Mouse (Mus musculus) MEL (cell line): Measurements from ENCODE around the gene Ephb6. TPM values are rescaled to one million over a fixed set of nuclear protein-coding genes. Genes with fewer than 3 reads are reported as not detected.

Experiments used
- DNase-seq: peaks from one replicate; pipeline ENCODE4 v3.0.0; 2011; ENCODE audit warnings: low read depth, low spot score
- H3K27ac ChIP-seq: 2 replicates; pipeline ENCODE4 v1.5.1; 2012; ENCODE audit warnings: low read depth, mild to moderate bottlenecking, control low read depth, low read length, moderate library complexity; ENCODE audit not compliant: control insufficient read depth
- H3K27me3 ChIP-seq, 2 experiments: fragments of 150-350 bp in 1 of 2; sonication (generic) in 1 of 2; 2 replicates each; pipeline ENCODE4 v1.6.1; 2012; ENCODE audit warnings: low read length in 2 of 2, mild to moderate bottlenecking in 2 of 2, improper control_type of control experiment in 1 of 2, moderate library complexity in 1 of 2; ENCODE audit not compliant: insufficient read depth in 2 of 2, control insufficient read depth in 1 of 2
- H3K36me3 ChIP-seq, 2 experiments: 2 replicates each; pipeline ENCODE4 v1.6.1; 2012 to 2014; ENCODE audit warnings: low read length in 2 of 2, improper control_type of control experiment in 1 of 2, inconsistent platforms in 1 of 2, mild to moderate bottlenecking in 1 of 2; ENCODE audit not compliant: insufficient read depth in 2 of 2, control insufficient read depth in 1 of 2
- H3K4me1 ChIP-seq, 2 experiments: fragments of 150-350 bp in 1 of 2; sonication (generic) in 1 of 2; 2 replicates each; pipeline ENCODE4 v1.6.1; 2012; ENCODE audit warnings: low read length in 2 of 2, improper control_type of control experiment in 1 of 2, mild to moderate bottlenecking in 1 of 2; ENCODE audit not compliant: insufficient read depth in 2 of 2, control insufficient read depth in 1 of 2
- H3K4me3 ChIP-seq, 2 experiments: fragments of 150-350 bp in 1 of 2; sonication (generic) in 1 of 2; 2 replicates each; pipeline ENCODE4 v1.5.1; 2012; ENCODE audit warnings: low read depth in 2 of 2, low read length in 2 of 2, mild to moderate bottlenecking in 2 of 2, moderate library complexity in 2 of 2, control low read depth in 1 of 2, improper control_type of control experiment in 1 of 2; ENCODE audit not compliant: control insufficient read depth in 1 of 2, insufficient read depth in 1 of 2
- H3K79me2 ChIP-seq: 2 replicates; pipeline ENCODE4 v1.6.1; 2012; ENCODE audit warnings: mild to moderate bottlenecking, low read length, moderate library complexity; ENCODE audit not compliant: control insufficient read depth, poor library complexity, insufficient read depth
- H3K9ac ChIP-seq: 2 replicates; pipeline ENCODE4 v1.6.1; 2012; ENCODE audit warnings: low read depth, mild to moderate bottlenecking, control low read depth, low read length, moderate library complexity; ENCODE audit not compliant: control insufficient read depth, poor library complexity, severe bottlenecking
- H3K9me3 ChIP-seq: fragments of 150-350 bp; sonication (generic); replicated peaks from 2 replicates; pipeline ENCODE4 v1.6.1; 2012; ENCODE audit warnings: mild to moderate bottlenecking, low read length, improper control_type of control experiment, moderate library complexity; ENCODE audit not compliant: insufficient read depth
- CHD1 ChIP-seq: IDR thresholded peaks from 2 replicates; pipeline ENCODE4 v1.6.1; 2012; ENCODE audit warnings: low read depth, mild to moderate bottlenecking, inconsistent platforms, low read length, improper control_type of control experiment
- CTCF ChIP-seq, 3 experiments: IDR thresholded peaks in 2 of 3; conservative IDR thresholded peaks in 1 of 3; 2 replicates each; pipeline ENCODE4 v1.5.1; 2011 to 2012; ENCODE audit warnings: low read length in 3 of 3, low read depth in 2 of 3, mild to moderate bottlenecking in 2 of 3, improper control_type of control experiment in 1 of 3, inconsistent platforms in 1 of 3, mixed read lengths in 1 of 3, moderate library complexity in 1 of 3; ENCODE audit not compliant: control insufficient read depth in 1 of 3, insufficient read depth in 1 of 3, poor library complexity in 1 of 3, severe bottlenecking in 1 of 3
- E2F4 ChIP-seq: IDR thresholded peaks from 2 replicates; pipeline ENCODE4 v1.6.1; 2011; ENCODE audit warnings: low read depth, low read length, improper control_type of control experiment, borderline replicate concordance
- EP300 ChIP-seq, 2 experiments: IDR thresholded peaks; 2 replicates each; pipeline ENCODE4 v1.6.1; 2011; ENCODE audit warnings: improper control_type of control experiment in 2 of 2, low read length in 2 of 2, low read depth in 1 of 2, mild to moderate bottlenecking in 1 of 2
- GABPA ChIP-seq: IDR thresholded peaks from 2 replicates; pipeline ENCODE4 v1.6.1; 2012; ENCODE audit warnings: low read depth, mild to moderate bottlenecking, inconsistent platforms, low read length, improper control_type of control experiment, moderate library complexity
- GATA1 ChIP-seq: IDR thresholded peaks from 2 replicates; pipeline ENCODE4 v1.6.1; 2011; ENCODE audit warnings: low read depth, low read length, improper control_type of control experiment
- KAT2A ChIP-seq: conservative IDR thresholded peaks from 2 replicates; pipeline ENCODE4 v1.6.1; 2012; ENCODE audit warnings: low read depth, low read length, improper control_type of control experiment, inconsistent platforms
- MAZ ChIP-seq: IDR thresholded peaks from 2 replicates; pipeline ENCODE4 v1.6.1; 2012; ENCODE audit warnings: low read depth, mild to moderate bottlenecking, inconsistent platforms, low read length, improper control_type of control experiment
- MEF2A ChIP-seq: IDR thresholded peaks from 2 replicates; pipeline ENCODE4 v1.6.1; 2014; ENCODE audit warnings: low read depth, mild to moderate bottlenecking, inconsistent platforms, low read length, improper control_type of control experiment; ENCODE audit not compliant: poor library complexity, insufficient replicate concordance, severe bottlenecking; ENCODE audit errors: extremely low read depth
- MYC ChIP-seq: IDR thresholded peaks from 2 replicates; pipeline ENCODE4 v1.6.1; 2011; ENCODE audit warnings: low read depth, mild to moderate bottlenecking, low read length, improper control_type of control experiment, moderate library complexity
- NELFE ChIP-seq: IDR thresholded peaks from 2 replicates; pipeline ENCODE4 v1.6.1; 2011; ENCODE audit warnings: low read depth, low read length, improper control_type of control experiment
- NRF1 ChIP-seq: IDR thresholded peaks from 2 replicates; pipeline ENCODE4 v1.6.1; 2014; ENCODE audit warnings: low read depth, mild to moderate bottlenecking, inconsistent platforms, low read length, improper control_type of control experiment, moderate library complexity; ENCODE audit not compliant: poor library complexity, insufficient read depth, severe bottlenecking
- POLR2A ChIP-seq, 2 experiments: IDR thresholded peaks; 2 replicates each; pipeline ENCODE4 v1.6.1; 2011 to 2012; ENCODE audit warnings: low read length in 2 of 2, mild to moderate bottlenecking in 2 of 2, control low read depth in 1 of 2, improper control_type of control experiment in 1 of 2, low read depth in 1 of 2, moderate library complexity in 1 of 2; ENCODE audit not compliant: control insufficient read depth in 1 of 2, insufficient read depth in 1 of 2, poor library complexity in 1 of 2
- POLR2AphosphoS5 ChIP-seq: IDR thresholded peaks from 2 replicates; pipeline ENCODE4 v1.6.1; 2012; ENCODE audit warnings: low read depth, borderline replicate concordance, mild to moderate bottlenecking, inconsistent platforms, low read length, moderate library complexity, mixed read lengths
- RAD21 ChIP-seq: IDR thresholded peaks from 2 replicates; pipeline ENCODE4 v1.6.1; 2011; ENCODE audit warnings: mild to moderate bottlenecking, low read depth, low read length, improper control_type of control experiment
- RCOR1 ChIP-seq: IDR thresholded peaks from 2 replicates; pipeline ENCODE4 v1.6.1; 2012; ENCODE audit warnings: low read depth, mild to moderate bottlenecking, inconsistent platforms, low read length, improper control_type of control experiment
- ZKSCAN1 ChIP-seq: IDR thresholded peaks from 2 replicates; pipeline ENCODE4 v1.6.1; 2012; ENCODE audit warnings: low read depth, mild to moderate bottlenecking, inconsistent platforms, low read length, improper control_type of control experiment, moderate library complexity
- ZMIZ1 ChIP-seq: IDR thresholded peaks from 2 replicates; pipeline ENCODE4 v1.6.1; 2012; ENCODE audit warnings: low read depth, mild to moderate bottlenecking, inconsistent platforms, low read length, improper control_type of control experiment, moderate library complexity
- ZNF384 ChIP-seq: IDR thresholded peaks from 2 replicates; pipeline ENCODE4 v1.6.1; 2012; ENCODE audit warnings: low read depth, mild to moderate bottlenecking, inconsistent platforms, low read length, improper control_type of control experiment
- polyA plus RNA-seq, 2 experiments: library from polyadenylated mRNA; stranded (reverse) in 1 of 2; unstranded in 1 of 2; fragments of >175 nt in 1 of 2; fragments of >200 nt in 1 of 2; gene quantifications; 2 replicates each; pipeline versions ENCODE4 v1.2.1 to v1.2.4; 2012; ENCODE audit warnings: low replicate concordance in 2 of 2, low read depth in 1 of 2; ENCODE audit not compliant: insufficient read length in 2 of 2, insufficient read depth in 1 of 2, missing spikeins in 1 of 2
- total RNA-seq: library from RNA; depleted of rRNA; stranded (reverse); fragments of 300-350 nt; gene quantifications from 2 replicates; pipeline ENCODE4 v1.2.3, GENCODE M21; 2012

The Ephb6 gene
- total and polyA plus RNA-seq, 3 experiments: 1.0 to 5.2 TPM; not detected in 1

DNA sequence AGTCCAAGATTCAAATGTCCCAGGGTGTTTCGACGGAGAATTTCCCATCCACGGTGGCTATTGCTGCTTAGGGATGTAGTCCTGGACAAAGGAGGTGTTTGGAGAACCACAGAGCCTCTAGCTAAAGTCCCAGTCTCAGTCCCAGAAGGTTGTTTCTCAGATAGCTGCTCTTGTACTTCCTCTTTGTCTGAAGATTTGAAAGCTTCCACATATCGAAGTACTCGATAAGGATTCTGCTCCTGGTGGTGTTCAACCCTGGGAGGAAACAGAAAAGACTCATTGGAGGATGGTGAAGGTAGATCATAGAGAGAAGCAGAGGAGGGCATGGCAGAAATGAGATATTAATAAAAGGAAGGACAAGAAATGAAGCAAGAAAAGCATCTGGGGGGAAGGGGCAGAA lies 47.9 kb downstream of the Ephb6 start:
- TF ChIP-seq ZNF384 (no peak), GATA1 (peak; percentile 68), RCOR1 (peak; percentile 49; the same call in 1 of the 2 replicates), ZKSCAN1 (no peak), GABPA (no peak), MEF2A (no peak), ZMIZ1 (no peak), CTCF (IDR thresholded peaks at IDR 0.05 in 2 of 3, conservative IDR thresholded peaks at IDR 0.05 in 1 of 3; ENCODE audit: control insufficient read depth in 1 of 3, insufficient read depth in 1 of 3, low read depth in 2 of 3, low read length in 3 of 3, poor library complexity in 1 of 3, severe bottlenecking in 1 of 3) (no peak), MAZ (no peak), E2F4 (no peak), EP300 (IDR thresholded peaks at IDR 0.05; ENCODE audit: low read depth in 1 of 2, low read length in 2 of 2) (peak; percentile 58 to 69; a peak in 3 of 4 replicates)
- Histone ChIP-seq H3K36me3 (peaks cover 0 to 5% of the 10 kb centered on the region in 2 experiments; a peak in 2 of 4 replicates), H3K9ac (no peak overlapping the region), H3K27me3 (no peaks in the 10 kb centered on the region), H3K27ac (no peak overlapping the region), H3K79me2 (no peaks in the 10 kb centered on the region), H3K4me1 (peaks cover 0 to 11% of the 10 kb centered on the region in 2 experiments; a peak in 2 of 4 replicates), H3K9me3 (no peaks in the 10 kb centered on the region), H3K4me3 (no peak overlapping the region)
- peak; percentile 75 for DNase-seq

DNA sequence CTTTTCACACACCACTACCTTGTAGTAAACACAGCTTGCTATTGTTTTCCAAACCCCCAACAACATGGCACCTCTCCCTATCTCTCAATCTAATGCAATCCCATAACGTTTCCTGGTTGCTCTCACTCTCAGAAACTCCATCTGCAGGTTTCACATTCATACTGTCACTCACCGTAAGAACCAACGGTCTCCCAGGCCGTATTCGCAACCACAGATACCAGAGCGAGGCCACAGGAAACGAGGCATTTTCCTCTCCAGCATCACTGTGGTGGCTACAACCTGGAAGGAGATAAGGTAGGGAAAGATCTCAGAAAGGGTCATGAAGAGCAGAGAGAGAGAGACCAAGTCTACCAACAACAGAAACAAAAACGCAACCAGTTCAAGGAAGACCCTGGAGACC lies 49.4 kb downstream of the Ephb6 start:
- Histone ChIP-seq H3K27me3 (no peaks in the 10 kb centered on the region), H3K79me2 (no peaks in the 10 kb centered on the region), H3K4me3 (no peak overlapping the region), H3K9ac (no peak overlapping the region), H3K27ac (no peak overlapping the region), H3K9me3 (no peaks in the 10 kb centered on the region), H3K4me1 (peaks cover 0 to 11% of the 10 kb centered on the region in 2 experiments; a peak in 2 of 4 replicates), H3K36me3 (peaks cover 0 to 5% of the 10 kb centered on the region in 2 experiments; a peak in 2 of 4 replicates)
- TF ChIP-seq ZMIZ1 (no peak), CHD1 (no peak), MEF2A (no peak), MYC (no peak), NRF1 (no peak), POLR2AphosphoS5 (no peak), E2F4 (no peak), KAT2A (no peak), POLR2A (IDR thresholded peaks at IDR 0.05; ENCODE audit: control insufficient read depth in 1 of 2, insufficient read depth in 1 of 2, low read depth in 1 of 2, low read length in 2 of 2, poor library complexity in 1 of 2) (no peak), GATA1 (no peak), RAD21 (no peak), NELFE (no peak)
- no peak for DNase-seq
